Mouse (Mus musculus): ENCODE measurements around the gene Slc7a3.

GRCm38 (mm10) chrX:101059541-101059940 lies 26.3 kb downstream of the Slc7a3 start, which contains the start of gene Tex11:
- no peak for TF ChIP-seq CTCF (IDR thresholded peaks at IDR 0.05; ENCODE audit: low read depth)
- TF ChIP-seq EP300 (IDR thresholded peaks at IDR 0.05; ENCODE audit: low read depth) = no peak
